Mouse (Mus musculus) heart, postnatal 0 days (tissue): Measurements from ENCODE around the gene Clec2e.

Experiments used
- CTCF ChIP-seq: IDR thresholded peaks from 2 replicates; pipeline ENCODE4 v1.5.1; 2016; ENCODE audit warnings: antibody characterized with exemption, control low read depth, low read depth
- EP300 ChIP-seq: IDR thresholded peaks from 2 replicates; pipeline ENCODE4 v1.6.1; 2016; ENCODE audit warnings: antibody characterized with exemption, low read depth

GRCm38 (mm10) chr6:129065407-129065806, 35.3 kb downstream of the Clec2e start:
- TF ChIP-seq CTCF (no peak), EP300 (no peak)
